Mouse (Mus musculus) embryonic facial prominence, embryonic 10.5 days (tissue): ENCODE measurements around the gene Hivep1. TPM values are rescaled to one million over a fixed set of nuclear protein-coding genes. Genes with fewer than 3 reads are reported as not detected.

Experiments used
- DNase-seq: peaks from one replicate; pipeline ENCODE4 v3.0.0-alpha.2; 2017; ENCODE audit warnings: low spot score
- H3K27ac ChIP-seq: fragments of 300-500 bp; sonication (generic); replicated peaks from 2 replicates; pipeline ENCODE4 v1.5.1; 2016; ENCODE audit warnings: mild to moderate bottlenecking
- H3K27me3 ChIP-seq: fragments of 300-500 bp; sonication (generic); replicated peaks from 2 replicates; pipeline ENCODE4 v1.6.1; 2016; ENCODE audit warnings: low read depth, mild to moderate bottlenecking; ENCODE audit not compliant: poor library complexity, severe bottlenecking
- H3K36me3 ChIP-seq: fragments of 300-500 bp; sonication (generic); replicated peaks from 2 replicates; pipeline ENCODE4 v1.6.1; 2016; ENCODE audit warnings: mild to moderate bottlenecking, moderate library complexity
- H3K4me1 ChIP-seq: fragments of 300-500 bp; sonication (generic); 2 replicates; pipeline ENCODE4 v1.6.1; 2016
- H3K4me3 ChIP-seq: fragments of 300-500 bp; sonication (generic); 2 replicates; pipeline ENCODE4 v1.5.1; 2016; ENCODE audit warnings: mild to moderate bottlenecking, moderate library complexity
- H3K9me3 ChIP-seq: fragments of 300-500 bp; sonication (generic); 2 replicates; pipeline ENCODE4 v1.6.1; 2016; ENCODE audit warnings: mild to moderate bottlenecking
- WGBS: fragments of 180-500 bp; shearing (Covaris S2); methylation state at CpG from one replicate; pipeline ENCODE4 v1.1.7; 2016; 5-methylcytosine and 5-hydroxymethylcytosine counted together
- polyA plus RNA-seq: library from polyadenylated mRNA; unstranded; fragments of >200 nt; fragmentation: Nextera tagmentation; extraction: Ambion mirVana; gene quantifications from 2 replicates; pipeline ENCODE4 v1.2.1, GENCODE M21; 2016

Gene Hivep1
- polyA plus RNA-seq, 1 experiment from 2014 or later, result 9.4 TPM

DNA sequence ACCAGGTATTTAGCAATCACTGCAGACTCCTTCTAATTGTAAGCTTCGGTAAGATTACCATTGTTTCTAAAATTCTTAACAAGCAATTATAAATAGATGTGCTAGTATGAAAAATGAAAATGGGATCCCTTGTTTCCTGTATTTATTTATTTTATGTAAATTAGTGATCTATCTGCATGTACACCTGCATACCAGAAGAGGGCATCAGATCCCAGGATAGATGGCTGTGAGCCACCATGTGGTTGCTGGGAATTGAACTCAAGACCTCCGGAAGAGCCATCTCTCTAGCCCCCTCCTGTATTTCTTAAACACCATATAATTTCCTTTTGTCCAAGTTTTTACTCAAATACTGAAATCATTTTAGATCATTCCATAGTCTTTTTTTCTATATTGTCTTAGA is 145.8 kb downstream of the Hivep1 start:
- no peaks in the 10 kb centered on the region for H3K9me3 ChIP-seq
- H3K27ac ChIP-seq, result no peak overlapping the region
- H3K4me1 ChIP-seq, result peaks cover 7% of the 10 kb centered on the region
- no peak overlapping the region for H3K4me3 ChIP-seq
- no peaks in the 10 kb centered on the region for H3K36me3 ChIP-seq
- WGBS, result 92% methylated on average over 2 of the region's 2 CpGs
- no peak for DNase-seq
- H3K27me3 ChIP-seq, result no peaks in the 10 kb centered on the region

- DNase-seq, result no peak
- no peaks in the 10 kb centered on the region for H3K27me3 ChIP-seq
Measured at GRCm38 (mm10) chr13:42213556-42213955, 161.7 kb downstream of the Hivep1 start.

GRCm38 (mm10) chr13:42222401-42222800 is 170.6 kb downstream of the Hivep1 start:
- Histone ChIP-seq H3K27ac (no peak overlapping the region), H3K4me1 (no peaks in the 10 kb centered on the region), H3K27me3 (no peaks in the 10 kb centered on the region), H3K4me3 (no peak overlapping the region), H3K9me3 (no peaks in the 10 kb centered on the region), H3K36me3 (no peaks in the 10 kb centered on the region)
- 92% methylated on average over 7 of the region's 7 CpGs for WGBS
- DNase-seq, result no peak

More at GRCm38 (mm10) chr13:42213556-42213955, 161.7 kb downstream of the Hivep1 start:
- Histone ChIP-seq H3K4me1 (no peaks in the 10 kb centered on the region), H3K27ac (no peak overlapping the region), H3K9me3 (no peaks in the 10 kb centered on the region), H3K4me3 (no peak overlapping the region), H3K36me3 (no peaks in the 10 kb centered on the region)
- WGBS, result 88% methylated on average over 6 of the region's 6 CpGs

DNA sequence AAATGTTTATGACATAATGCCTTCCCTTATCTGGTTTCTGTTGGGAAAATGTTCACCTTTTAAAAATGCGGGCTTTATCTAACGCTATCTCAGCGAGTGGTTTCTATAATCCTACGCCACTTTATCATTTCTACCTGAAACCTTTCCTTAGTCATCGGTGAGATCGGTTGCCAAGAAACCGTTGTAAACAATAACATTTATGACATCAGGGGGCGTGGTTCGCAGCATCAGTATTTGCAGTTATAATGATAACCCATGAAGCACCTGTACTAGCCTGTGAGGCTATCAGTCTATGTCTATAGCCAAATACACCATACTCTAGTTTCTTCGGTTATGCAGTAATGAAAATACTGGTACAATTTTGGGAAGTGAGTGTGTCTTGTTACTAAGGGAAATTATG is 177.0 kb downstream of the Hivep1 start:
- Histone ChIP-seq H3K36me3 (no peaks in the 10 kb centered on the region), H3K9me3 (no peaks in the 10 kb centered on the region), H3K27me3 (no peaks in the 10 kb centered on the region), H3K27ac (no peak overlapping the region), H3K4me1 (no peaks in the 10 kb centered on the region), H3K4me3 (no peak overlapping the region)
- 92% methylated on average over 10 of the region's 10 CpGs for WGBS
- no peak for DNase-seq

GRCm38 (mm10) chr13:42233741-42234419 is 182.1 kb downstream of the Hivep1 start:
- Histone ChIP-seq H3K27me3 (no peaks in the 10 kb centered on the region), H3K27ac (no peak overlapping the region), H3K9me3 (no peaks in the 10 kb centered on the region), H3K36me3 (no peaks in the 10 kb centered on the region), H3K4me3 (no peak overlapping the region), H3K4me1 (no peaks in the 10 kb centered on the region)
- 87% methylated on average over 9 of the region's 9 CpGs for WGBS
- DNase-seq, result no peak

DNA sequence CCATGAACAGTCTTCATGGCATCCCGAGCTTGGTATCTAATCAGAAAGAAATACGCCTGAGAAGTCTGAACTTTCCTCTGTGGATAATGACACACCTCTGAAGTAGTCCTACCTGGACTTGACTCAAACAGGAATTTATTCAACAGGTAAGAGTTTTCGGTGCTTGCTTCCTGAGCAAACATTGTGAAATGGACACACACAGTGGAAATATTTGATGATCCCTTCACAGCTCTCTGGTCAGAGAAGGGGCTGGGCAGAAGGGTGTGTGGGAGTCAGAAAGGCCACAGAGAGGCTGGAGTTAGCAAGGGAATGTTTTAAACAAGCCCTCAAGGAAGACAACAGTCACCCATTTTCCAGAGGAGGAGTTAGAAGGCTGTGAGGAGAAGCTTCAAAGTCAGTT is 186.7 kb downstream of the Hivep1 start:
- WGBS, result 95% methylated on average over 3 of the region's 3 CpGs
- no peak overlapping the region for H3K4me3 ChIP-seq
- H3K36me3 ChIP-seq, result no peaks in the 10 kb centered on the region
- no peaks in the 10 kb centered on the region for H3K27me3 ChIP-seq
- H3K4me1 ChIP-seq, result 0 out of 2 replicates have a peak, but pooled peaks cover 4% of the 10 kb centered on the region
- peaks cover 4% of the 10 kb centered on the region; the same call in 1 of the 2 replicates for H3K9me3 ChIP-seq
- no peak overlapping the region for H3K27ac ChIP-seq
- DNase-seq, result no peak

- Histone ChIP-seq H3K36me3 (no peaks in the 10 kb centered on the region), H3K27me3 (no peaks in the 10 kb centered on the region)
Measured at GRCm38 (mm10) chr13:42242131-42242530, 190.3 kb downstream of the Hivep1 start.

More at GRCm38 (mm10) chr13:42242131-42242530, 190.3 kb downstream of the Hivep1 start:
- H3K27ac ChIP-seq, result no peak overlapping the region
- H3K4me1 ChIP-seq, result 0 out of 2 replicates have a peak, but pooled peaks cover 4% of the 10 kb centered on the region
- 44% methylated on average over 3 of the region's 3 CpGs for WGBS
- no peak for DNase-seq
- H3K9me3 ChIP-seq, result peaks cover 4% of the 10 kb centered on the region; the same call in 1 of the 2 replicates
- no peak overlapping the region for H3K4me3 ChIP-seq

Other genes starting within 250 kb of the Hivep1 start
- gene Adtrp, start 204.3 kb upstream of the Hivep1 start, polyA plus RNA-seq, result not detected in 2 replicates
- 1.7 and 1.9 TPM in 2 replicates for gene Edn1, start 249.5 kb downstream of the Hivep1 start, polyA plus RNA-seq